Mouse (Mus musculus): Measurements from ENCODE around the gene Mrpl47. TPM values are rescaled to one million over a fixed set of nuclear protein-coding genes. Genes with fewer than 3 reads are reported as not detected.
A peak's percentile ranks its signal among the peaks of the same experiment; 100 is the strongest.
"Not testable (repeated sequence)": the region's sequence is repeated elsewhere in the genome, so short reads cannot be mapped to it uniquely, and the experiment has no call there.

Gene Mrpl47
- 10 to 100 TPM; 15.7 to 24.7 (median 19.4) TPM for polyA plus RNA-seq (2017; shearing (Covaris generic))

DNA sequence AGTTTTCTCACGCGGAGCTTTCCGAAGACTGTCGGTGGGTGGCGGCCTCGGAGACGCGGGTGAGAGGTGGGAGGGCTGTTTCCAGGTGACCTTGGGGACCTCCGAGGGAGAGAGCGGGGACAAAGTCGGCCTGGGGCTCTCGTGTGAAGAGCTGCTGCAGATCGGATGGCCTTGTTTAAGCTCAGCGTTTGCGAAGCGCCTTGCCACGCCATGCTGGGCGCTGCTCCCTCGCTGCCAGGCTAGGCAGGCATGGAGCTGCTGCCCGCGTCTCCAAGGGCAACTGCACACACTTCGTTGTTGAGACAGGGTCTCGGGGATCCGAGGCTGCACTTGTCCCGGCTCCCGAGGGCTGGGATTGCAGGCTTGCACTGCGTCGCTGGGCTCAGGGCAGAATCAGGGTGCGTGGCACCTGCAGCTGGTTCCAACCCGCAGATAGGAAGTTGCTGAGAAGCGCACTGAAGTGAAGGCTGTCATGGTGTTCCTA is at the start of gene Mrpl47:
Gene Mrpl47, minus strand, starts transcription at position 434 of the 484 bp plus-strand sequence.
- ATAC-seq: no peak

DNA sequence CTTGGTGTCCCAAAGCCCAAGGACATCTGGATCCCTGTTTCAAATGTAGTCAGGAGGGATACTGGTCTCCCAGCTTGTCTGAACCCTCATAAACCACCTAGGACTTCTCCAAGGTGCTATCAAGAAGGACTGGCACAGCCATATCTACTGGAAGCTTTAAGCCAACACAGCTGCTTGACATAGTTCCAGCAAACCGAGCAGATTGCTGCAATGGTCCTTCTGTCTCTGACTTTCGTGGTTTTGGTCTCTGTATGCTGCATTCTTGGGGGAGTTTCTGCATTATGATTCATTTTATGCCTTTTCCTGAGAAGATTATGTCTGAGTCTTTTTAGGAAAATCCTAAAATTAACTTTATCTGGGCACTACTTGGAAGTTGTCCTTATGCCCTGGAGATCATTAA is 33.4 kb upstream of the Mrpl47 start:
- ATAC-seq: no peak

DNA sequence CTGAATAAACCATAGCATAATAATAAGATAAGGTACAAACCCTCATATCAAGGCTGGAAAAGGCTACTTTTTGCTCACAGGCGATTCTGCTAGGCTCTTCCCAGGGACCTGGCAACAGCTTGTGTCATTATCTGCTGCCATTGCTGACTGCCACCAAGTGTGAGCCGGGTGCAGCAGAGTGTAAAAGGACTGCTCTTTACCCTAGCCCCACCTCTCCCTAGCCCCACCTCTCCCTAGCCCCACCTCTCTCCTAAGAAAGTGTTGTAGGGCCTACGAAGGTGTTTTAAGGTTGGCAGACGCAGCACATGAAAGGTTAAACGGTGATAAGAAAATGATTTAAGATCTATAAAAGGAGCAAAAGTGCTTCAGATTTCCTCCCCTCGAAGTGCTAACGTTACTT is 26.5 kb upstream of the Mrpl47 start:
- ATAC-seq: no peak

DNA sequence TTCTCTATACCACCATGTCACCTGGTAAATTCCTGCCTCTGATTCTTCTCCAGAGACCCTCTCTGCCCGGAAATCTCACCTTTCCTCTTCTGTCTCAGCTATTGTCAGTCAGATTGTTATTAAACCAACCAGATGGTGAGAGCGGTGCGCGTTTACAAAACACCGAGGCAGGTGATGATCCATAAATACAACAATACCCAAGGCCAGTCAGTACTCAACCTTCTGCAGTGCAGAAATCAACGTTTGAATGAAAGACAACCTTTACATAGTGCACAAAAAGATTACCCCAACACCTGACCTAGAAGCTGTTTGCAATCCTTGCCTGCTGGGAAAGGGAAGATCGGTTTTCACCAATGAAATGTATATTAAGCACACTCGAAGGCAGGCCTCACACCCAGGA is 25.6 kb upstream of the Mrpl47 start:
- no peak for ATAC-seq

DNA sequence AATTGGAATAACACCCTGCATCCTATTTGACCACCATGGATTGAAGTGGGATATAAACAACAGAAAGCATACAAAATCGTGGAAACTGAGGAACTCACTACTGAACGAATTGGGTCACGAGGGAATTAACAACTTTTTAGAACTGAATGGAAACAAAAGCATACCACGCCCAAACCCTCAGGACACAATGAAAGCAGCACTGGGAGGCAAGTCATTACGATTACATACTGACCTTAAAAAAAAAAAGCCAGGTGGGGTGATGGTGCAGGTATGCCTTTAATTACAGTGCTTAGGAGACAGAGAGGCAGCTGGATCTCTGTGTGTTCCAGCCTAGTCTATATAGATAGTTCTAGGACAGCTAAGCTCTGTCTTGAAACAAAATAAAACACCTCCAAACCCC is 21.8 kb upstream of the Mrpl47 start:
- no peak for ATAC-seq

DNA sequence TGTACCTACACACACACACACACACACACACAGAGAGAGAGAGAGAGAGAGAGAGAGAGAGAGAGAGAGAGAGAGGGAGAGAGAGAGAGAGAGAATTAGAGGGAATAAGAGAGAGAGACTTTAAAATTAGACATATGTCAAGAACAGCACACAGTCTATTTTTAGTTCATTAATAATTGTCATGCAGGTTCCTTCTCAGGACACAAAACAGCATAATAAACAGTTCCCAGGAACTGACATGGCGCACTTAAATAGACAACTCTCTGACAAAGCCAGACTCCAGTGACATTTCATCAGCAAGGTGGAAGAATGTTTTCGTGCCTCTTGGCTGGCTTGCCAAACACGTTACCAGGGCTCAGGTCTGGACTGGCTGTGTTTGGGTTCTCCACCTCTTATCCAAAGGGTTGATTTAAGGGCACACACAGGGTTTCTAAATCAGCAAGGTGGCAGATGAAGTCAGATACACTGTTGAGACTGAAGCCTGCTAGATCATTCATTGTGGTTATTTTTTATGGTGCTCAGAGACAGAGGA is 17.0 kb upstream of the Mrpl47 start:
- no peak for ATAC-seq

DNA sequence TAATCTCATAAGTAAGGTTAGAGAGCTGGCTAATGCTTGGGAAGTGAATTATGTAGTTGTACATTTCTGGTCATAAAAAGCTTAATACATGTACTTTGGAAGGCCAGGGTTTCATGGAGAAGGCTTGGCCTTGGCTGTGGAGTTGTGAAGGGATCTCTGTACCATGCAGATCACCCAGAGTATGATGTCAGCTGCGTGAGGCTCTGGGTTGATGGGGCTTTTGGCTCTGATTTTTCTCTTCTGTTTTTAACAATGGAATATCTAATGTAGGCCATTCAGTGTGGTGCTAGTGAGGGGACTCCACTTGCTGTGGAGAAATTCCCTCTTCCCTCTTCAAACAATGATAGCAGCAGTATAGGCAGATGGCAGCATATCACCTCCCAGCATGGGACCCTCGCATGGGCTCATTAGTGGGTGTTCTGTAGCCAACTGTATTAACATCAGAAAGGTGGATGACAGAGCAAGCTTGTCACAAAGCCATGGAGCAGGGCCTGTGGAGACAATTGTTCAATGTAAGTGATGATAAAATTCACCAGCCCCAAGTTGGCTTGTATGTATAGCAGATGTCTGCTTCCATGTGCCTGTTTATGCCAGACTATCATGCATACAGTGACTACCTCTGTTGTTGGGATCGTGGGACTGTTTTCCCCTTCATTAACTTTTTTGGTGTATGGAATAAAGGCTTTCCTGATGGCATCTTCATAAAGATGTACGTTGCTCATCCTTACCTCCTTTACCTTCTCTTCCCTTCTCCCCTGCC is 12.6 kb upstream of the Mrpl47 start:
- no peak for ATAC-seq

DNA sequence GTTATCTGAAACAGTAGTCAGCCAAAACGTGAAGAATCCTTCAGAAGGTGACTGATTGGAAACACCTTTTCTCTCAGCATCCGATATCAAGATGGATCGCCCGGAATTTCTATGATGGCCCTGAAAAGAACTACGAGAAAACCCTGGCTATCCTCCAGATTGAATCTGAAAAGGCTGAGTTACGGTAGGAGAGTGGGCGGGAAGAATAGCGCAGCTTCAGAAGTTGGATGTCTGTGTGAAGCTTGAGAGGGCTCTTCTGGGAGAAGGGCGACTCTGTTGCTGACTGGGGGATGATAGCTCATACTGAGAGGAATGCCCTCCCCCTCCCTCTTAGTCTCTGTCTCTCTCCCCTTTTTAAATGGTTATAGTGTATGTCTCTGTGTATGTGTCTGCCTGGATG is 11.0 kb upstream of the Mrpl47 start:
- ATAC-seq: no peak

DNA sequence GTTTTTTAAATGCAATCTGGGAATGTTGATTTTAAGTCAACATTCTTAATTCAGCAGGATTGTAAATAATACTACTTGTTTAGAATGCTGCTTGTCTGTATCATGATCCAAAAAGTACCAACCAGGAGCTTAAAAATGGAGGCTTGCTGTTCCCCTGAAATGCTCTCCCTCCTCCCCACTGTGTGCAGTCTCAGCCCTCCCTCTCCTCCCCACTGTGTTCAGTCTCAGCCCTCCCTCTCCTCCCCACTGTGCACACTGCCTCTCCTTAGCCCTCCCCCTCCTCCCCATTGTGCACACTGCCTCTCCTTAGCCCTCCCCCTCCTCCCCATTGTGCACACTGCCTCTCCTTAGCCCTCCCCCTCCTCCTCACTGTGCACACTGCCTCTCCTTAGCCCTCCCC is 8.0 kb upstream of the Mrpl47 start:
- not testable (repeated sequence) for ATAC-seq

DNA sequence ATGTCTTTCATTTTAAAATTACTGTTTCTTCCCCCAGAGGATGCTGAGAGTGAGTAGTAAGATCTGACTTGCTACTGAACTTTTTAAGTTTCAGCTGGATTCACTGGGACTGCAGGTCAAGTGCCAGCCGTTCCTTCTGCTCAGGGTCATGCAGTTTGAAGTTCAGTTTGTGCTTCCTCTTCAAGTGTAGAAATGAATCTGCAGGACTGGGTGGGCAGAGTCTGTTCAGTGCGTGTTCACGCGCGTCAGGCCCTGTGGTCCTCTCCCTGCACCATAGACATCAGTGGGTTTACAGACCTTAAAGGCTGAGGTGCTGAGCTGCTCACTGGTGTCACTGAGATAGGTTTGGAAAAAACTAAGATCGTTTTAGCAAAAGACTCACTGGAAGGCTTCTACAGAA is 7.6 kb upstream of the Mrpl47 start:
- no peak for ATAC-seq

DNA sequence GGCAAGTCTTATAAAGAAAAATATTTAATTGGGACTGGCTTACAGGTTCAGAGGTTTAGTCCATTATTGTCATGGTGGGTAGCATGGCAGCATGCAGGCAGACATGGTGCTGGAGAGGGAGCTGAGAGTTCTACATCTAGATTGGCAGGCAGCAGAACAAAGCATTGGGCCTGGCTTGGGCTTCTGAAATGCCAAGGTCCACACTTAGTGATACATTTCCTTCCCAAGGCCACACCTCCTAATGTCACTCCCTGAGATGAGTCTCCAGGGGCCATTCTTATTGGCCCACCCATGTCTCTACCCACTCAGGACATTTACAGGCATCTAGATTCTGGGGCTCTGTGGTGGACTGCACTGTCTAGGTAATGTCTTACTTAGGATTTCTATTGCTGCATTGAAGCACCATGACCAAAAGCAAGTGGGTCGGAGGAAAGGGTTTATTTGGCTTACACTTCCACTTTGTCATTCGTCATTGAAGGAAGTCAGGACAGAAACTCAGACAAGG is 4.9 kb upstream of the Mrpl47 start:
- no peak for ATAC-seq

DNA sequence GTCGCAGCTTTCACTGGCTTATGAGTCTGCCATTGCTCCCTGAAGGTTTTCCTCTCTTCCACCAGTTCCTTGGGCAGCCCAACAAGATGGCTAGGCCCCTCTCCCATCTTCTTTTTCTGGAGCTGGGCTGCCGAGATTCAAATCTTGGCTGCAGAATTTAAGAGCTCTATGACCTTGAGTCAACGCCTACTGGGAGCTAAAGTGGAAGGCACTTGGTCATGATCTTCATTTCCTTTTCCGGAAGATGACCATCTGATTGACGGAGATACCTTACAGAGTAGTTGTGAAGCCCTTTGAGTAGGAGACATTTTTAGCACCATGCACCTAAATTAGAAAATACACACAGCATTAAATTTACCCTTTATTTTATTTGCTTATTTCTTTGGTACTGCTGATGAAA is 1.1 kb upstream of the Mrpl47 start:
- ATAC-seq: no peak

DNA sequence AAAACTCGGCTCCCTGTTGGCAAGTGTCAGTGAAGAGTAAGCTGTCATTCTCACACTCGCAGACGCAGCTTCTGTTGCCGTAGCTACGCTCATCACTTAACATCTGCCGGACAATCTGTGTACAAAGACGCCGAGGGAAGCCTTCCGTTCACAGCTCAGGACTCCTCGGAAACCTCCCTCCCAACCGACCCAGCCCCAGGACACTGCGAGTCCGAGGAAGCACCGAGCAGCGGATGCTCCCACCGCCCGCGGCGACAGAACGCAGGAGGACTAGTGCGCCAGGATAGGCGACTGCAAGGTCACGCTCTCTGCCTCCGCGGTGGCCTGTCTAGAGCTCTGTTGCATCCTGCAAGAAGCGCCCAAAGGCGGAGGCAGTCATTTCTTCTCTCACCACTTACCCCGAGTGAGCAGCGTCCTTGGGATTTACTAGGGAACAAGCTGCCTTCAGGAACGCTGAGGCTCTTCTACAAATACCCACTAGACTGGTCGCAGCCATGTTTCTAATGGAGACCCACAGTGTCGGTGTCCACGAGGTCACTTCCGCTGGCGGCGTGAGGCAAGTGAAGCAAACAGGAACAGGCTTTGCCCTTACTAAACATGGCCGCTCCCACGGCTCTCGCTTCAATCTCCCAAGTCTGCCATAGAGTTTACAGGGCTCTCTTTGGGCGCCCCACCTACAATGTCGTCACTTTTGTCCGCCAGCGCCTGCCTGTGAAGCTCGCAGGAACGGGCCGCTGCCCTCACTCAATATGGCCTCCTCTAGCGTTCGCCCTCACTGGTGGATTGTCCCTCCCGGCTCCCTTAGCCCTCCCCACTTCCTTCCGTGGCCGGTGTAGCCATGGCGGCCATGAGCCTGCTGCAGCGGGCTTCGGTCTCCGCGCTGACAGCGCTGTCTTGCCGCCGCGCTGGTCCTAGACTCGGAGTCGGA is 897 bp downstream of the Mrpl47 start, which contains the start of gene Ndufb5:
Gene Ndufb5, plus strand, starts transcription at position 747 of the 928 bp plus-strand sequence.
- ATAC-seq: peak; percentile 94

DNA sequence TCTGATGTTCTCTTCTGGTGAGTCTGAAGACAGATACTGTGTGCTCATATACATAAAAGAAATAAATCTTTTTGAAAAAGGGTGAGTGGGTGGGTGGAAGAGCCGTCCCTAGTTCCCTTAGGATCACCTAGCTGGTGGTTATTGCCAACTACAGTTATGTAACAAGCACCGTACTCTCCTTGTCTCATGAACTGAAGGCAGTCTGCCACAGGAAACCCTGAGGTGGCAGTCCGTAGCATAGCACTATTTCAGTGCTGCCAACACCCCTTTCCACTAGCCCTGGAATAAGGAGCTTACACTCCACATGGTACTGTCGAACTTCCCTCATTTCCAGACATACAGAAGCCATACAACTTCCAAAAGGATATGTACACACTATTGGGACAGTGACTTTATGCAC is 9.5 kb downstream of the Mrpl47 start:
- ATAC-seq: no peak

DNA sequence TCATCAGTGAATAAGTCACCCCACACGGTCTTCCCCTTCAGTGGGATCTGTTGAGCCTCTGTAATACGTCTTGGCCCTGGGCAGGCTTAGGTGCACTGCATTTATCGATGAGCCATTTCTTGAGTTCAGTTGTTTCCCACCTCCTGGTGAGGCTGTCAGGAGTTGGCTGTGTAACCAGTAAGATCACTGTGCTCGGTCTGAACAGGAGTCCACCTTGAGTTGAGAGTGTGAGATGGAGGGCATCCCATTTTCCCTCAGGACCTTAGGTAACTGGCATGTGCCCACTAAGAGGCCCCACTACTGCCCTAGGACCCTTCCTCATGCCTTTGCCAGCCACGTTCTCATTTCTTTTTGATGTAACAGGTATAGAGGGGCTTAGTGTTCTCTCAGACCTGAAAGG is 11.5 kb downstream of the Mrpl47 start:
- no peak for ATAC-seq

DNA sequence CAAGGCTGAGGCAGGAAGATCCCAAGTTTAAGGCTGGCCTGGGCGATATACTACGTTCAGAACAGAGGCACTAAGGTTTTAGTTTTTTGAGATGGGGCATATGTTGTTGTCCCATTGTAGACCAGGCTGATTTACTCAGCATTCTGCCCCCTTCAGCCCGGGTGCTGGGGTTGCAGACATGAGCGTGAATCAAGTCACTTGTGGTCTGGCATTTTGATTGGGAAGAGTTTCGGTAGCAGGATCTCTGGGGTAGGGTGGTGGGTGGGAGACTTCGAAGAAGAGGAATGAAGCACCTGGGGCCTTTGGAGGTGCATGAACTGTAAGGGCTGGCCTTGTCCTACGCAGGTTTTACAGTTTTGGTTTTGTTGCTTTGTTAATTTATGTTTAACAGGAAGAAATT is 13.2 kb downstream of the Mrpl47 start:
- no peak for ATAC-seq

DNA sequence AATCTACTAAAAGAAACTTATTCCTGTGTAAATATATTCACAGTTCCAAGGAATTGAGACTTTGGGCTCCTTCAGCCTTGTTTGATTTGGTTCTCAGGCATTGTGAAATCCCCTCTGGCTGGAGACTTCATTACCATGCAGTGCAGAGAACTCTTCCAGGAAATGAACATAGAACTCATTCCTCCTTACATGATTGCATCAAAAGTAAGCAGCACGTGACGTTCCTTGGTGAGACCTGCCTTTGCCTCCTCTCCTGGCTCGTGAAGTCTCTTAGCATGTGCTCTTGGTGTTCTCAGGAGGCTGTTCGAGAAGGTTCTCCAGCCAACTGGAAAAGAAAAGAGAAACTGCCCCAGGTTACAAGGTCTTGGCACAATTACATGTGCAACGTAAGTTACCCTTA is 19.1 kb downstream of the Mrpl47 start:
- ATAC-seq: no peak

DNA sequence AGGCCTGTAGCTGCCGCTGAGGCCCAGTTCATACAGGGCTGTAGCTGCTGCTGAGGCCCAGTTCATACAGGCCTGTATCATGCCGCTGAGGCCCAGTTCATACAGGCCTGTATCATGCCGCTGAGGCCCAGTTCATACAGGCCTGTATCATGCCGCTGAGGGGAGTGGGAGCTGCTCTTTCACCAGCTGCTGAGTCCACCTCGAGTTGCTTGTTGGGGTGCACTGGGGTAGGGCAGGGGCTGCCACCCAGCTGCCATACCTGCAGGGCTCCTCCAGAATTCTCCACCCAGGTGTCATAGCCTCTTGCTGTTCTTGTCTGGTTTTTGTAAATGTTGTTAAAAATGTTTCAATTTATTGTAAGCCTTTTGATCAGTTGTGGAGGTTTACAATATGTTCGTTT is 20.0 kb downstream of the Mrpl47 start:
- ATAC-seq: not testable (repeated sequence)

DNA sequence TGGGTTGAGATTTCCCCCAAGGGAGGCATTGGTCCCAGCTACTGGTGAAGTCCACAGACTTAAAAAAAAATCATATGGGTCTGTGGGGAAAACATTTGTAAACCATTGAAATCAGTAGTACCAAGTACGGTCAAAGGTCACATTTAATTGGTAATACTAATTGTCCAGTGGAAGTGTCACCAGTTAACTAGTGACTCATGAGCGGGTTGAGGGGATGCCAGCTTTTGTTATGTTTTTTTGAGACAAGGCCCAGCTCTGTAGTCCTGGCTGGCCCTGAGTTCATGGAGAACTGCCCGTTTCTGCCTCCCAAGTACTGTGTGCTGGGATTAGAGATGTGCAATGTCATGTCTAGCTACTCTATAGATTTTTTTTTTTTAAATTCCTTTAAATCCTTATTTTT is 23.7 kb downstream of the Mrpl47 start:
- ATAC-seq: no peak

DNA sequence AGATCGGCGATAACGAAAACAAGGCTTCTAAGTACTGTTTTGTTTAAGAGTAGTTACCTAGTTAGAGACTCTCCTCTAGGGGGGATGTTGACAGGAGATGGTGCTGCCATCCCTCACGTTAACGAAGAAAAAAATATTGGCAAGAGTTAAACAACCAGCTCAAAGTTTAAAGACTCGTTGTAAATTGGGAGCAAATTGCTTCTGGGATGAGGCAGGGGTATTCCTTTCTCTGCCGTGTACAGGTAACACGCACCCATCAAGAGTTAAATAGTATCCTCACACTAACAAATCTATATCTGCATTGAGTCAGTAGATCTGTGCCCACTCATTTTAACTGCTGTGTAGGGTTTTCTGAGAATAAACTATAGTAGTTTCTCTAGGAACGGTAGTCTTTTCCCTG is 28.0 kb downstream of the Mrpl47 start:
- peak; percentile 7 for ATAC-seq

DNA sequence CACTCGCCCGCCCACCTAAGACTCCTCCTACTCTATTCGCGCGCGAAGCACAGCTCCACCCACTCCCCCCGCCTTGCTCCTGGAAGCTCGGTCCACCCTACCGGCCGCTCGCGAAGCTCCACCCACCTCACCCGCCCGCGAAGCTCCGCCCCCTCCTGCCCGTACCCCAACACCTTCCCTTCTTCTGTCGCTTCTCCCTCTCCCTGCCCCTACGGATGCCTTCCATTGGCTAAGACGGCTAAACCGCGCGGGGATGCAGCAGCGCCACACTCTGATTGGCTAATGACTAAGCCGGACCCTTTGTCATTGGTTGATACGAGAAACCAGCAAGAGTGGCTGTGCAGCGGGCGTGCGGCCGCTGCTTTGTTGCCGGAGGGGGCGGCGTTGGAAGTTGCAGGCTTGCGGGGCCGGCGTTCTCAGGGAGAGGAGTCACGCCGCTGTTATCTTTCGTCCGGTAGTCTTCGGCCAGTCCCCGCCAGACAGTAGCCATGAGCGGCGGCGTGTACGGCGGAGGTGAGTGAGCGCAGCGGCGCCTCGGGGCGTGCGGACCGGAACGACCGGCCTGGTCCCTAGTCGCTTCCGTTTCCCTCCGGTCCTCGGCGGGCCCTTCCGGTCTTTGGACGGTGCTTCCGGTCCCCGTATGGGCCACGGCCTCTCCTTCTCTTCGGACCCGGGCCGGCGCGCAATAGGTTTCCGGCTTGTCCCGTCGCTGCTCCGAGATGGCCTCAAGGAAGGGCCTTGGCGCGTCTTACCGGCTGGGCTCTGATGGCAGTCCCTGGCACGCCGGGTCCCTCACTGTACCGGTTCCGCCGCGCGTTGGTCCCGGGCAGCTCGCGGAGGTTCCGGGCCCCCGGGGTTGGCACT is 28.8 kb downstream of the Mrpl47 start:
- ATAC-seq: peak; percentile 97

DNA sequence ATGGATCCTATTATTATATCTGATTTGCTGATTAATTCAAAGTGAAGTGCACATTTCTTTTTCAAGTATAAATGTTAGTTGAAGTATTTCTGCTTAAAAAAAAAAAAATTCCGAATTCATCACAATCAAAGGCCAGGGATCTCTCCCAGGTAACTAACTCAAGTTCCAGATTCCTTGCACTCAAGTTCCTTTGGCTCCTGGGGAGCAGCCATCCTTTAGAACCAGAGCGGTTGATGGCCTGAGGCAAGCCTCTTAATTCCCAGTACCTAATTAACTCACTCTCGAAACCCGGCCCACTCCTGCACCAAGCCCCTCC is 29.4 kb downstream of the Mrpl47 start:
- no peak for ATAC-seq

All from inflammation-experienced regulatory T-cells, adult 6 months (primary cell).